Mouse (Mus musculus) heart, embryonic 13.5 days (tissue): ENCODE data around the gene Diaph3. TPM values are rescaled to one million over a fixed set of nuclear protein-coding genes. Genes with fewer than 3 reads are reported as not detected.
A peak's percentile ranks its signal among the peaks of the same experiment; 100 is the strongest.

Source experiments
- ATAC-seq: fragments of 200-750 bp; cut with Nextera tagmentation; 2 replicates; pipeline ENCODE4 v1.8.0; 2017; ENCODE audit warnings: moderate TSS enrichment; ENCODE audit not compliant: insufficient number of reproducible peaks, low FRiP score, low TSS enrichment; ENCODE audit errors: extremely low read depth
- H3K27ac ChIP-seq: fragments of 300-500 bp; sonication (generic); replicated peaks from 2 replicates; pipeline ENCODE4 v1.5.1; 2015; ENCODE audit warnings: moderate library complexity, mild to moderate bottlenecking, inconsistent platforms
- H3K27me3 ChIP-seq: fragments of 300-500 bp; sonication (generic); replicated peaks from 2 replicates; pipeline ENCODE4 v1.6.1; 2015; ENCODE audit warnings: mild to moderate bottlenecking, inconsistent platforms
- H3K36me3 ChIP-seq: fragments of 300-500 bp; sonication (generic); 2 replicates; pipeline ENCODE4 v1.6.1; 2015; ENCODE audit warnings: mild to moderate bottlenecking, inconsistent platforms
- H3K4me1 ChIP-seq: fragments of 300-500 bp; sonication (generic); 2 replicates; pipeline ENCODE4 v1.6.1; 2015; ENCODE audit warnings: inconsistent platforms
- H3K4me2 ChIP-seq: fragments of 300-500 bp; sonication (generic); 2 replicates; pipeline ENCODE4 v1.6.1; 2015; ENCODE audit warnings: inconsistent platforms, mild to moderate bottlenecking, moderate library complexity
- H3K4me3 ChIP-seq: fragments of 300-500 bp; sonication (generic); 2 replicates; pipeline ENCODE4 v1.5.1; 2015; ENCODE audit warnings: moderate library complexity, mild to moderate bottlenecking, inconsistent platforms
- H3K9ac ChIP-seq: fragments of 300-500 bp; sonication (generic); 2 replicates; pipeline ENCODE4 v1.6.1; 2015; ENCODE audit warnings: inconsistent platforms, mild to moderate bottlenecking, moderate library complexity
- H3K9me3 ChIP-seq: fragments of 300-500 bp; sonication (generic); 2 replicates; pipeline ENCODE4 v1.6.1; 2016; ENCODE audit warnings: inconsistent platforms
- WGBS: fragments of 180-500 bp; shearing (Covaris S2); methylation state at CpG from one replicate; pipeline ENCODE4 v1.1.7; 2015; ENCODE audit warnings: mixed read lengths; 5-methylcytosine and 5-hydroxymethylcytosine counted together
- polyA plus RNA-seq: library from polyadenylated mRNA; unstranded; fragments of >200 nt; fragmentation: Nextera tagmentation; extraction: Ambion mirVana; gene quantifications from 2 replicates; pipeline ENCODE4 v1.2.1, GENCODE M21; 2015

Diaph3 gene
- polyA plus RNA-seq = 10.1 and 11.2 TPM in 2 replicates

DNA sequence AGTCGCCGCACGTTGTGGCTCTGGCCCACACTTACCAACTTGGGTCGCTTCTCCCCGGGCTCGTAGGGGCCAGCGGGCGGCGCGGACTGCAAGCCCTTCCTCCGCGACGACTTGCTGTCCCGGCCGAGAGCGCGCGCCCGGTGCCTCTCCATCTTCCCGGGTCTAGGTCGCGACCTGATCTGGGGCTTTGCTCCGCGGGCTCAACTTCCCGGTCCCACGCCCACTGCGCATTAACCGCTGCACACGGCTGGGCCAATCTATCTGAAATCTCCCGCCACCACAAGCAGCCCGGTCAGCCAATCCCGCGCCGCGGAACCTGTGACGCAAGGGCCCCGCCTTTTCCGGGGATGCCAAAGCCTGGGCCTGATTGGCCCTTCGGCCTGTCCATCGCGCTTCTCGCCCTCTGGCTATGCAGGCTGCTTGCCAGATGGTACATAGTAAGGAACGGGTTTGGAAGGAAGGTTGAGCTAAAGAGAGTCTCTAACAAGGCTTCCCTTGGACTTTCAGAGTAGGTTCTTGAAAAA lies at the start of gene Diaph3:
Gene Diaph3 (minus strand): TSS at position 273 of the 524 bp plus-strand sequence.
- peak; percentile 96 for ATAC-seq
- peaks cover 7% of the 10 kb centered on the region; the same call in 1 of the 2 replicates for H3K36me3 ChIP-seq
- peak within 1 kb of the TSS; percentile 84 for H3K4me2 ChIP-seq
- peak within 1 kb of the TSS; percentile 67 for H3K27ac ChIP-seq
- H3K9me3 ChIP-seq = no peaks in the 10 kb centered on the region
- H3K4me1 ChIP-seq = peaks cover 14% of the 10 kb centered on the region
- WGBS = under 1% methylated on average over 43 of the region's 43 CpGs
- peak within 1 kb of the TSS; percentile 76 for H3K4me3 ChIP-seq
- H3K27me3 ChIP-seq = no peaks in the 10 kb centered on the region
- H3K9ac ChIP-seq = peak within 1 kb of the TSS; percentile 90

DNA sequence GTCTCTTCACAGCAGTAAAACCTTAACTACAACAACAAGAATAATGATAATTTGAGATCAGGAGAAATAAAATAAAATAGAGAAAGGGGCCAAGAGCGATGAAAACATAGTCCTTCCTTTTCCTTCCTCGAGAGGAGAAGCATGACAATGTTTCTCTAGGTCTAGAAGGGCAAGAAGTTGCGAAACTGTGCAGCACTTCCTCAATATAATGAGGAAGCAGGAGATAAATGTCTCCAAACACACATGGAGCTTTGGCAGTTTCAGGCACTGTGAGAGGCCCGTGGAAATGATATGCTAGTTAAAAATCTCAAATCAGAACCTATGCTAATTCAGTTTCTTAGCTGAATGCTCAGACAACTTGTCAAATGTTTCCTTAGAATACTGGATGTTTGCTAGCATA lies 49.6 kb upstream of the Diaph3 start:
- H3K4me2 ChIP-seq = no peak overlapping the region
- 56% methylated on average over 4 of the region's 4 CpGs for WGBS

DNA sequence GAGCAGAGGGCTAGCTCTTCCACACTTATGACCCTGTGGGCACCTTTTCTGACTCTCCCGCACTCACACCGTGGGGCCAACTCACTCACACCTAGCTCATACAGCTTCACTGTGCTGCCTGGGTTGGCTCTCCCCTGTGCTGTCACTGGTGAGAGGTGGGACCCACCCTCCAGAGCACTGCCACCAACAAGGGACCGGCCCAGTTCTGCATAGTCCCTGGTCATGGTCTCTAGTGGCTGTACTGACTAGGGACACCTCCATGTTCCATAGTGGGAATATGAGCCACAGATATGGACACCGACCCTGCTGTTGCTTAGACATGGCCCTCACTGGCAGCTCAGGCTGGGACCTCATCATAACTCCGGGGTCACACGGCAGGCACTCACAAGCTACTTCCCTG lies 30.5 kb upstream of the Diaph3 start:
- ATAC-seq = no peak

More for the DNA sequence above, 49.6 kb upstream of the Diaph3 start:
- Histone ChIP-seq H3K9ac (no peak overlapping the region), H3K36me3 (no peaks in the 10 kb centered on the region), H3K27me3 (no peaks in the 10 kb centered on the region), H3K27ac (no peak overlapping the region), H3K4me3 (no peak overlapping the region), H3K9me3 (no peaks in the 10 kb centered on the region), H3K4me1 (no peaks in the 10 kb centered on the region)
- ATAC-seq = no peak

DNA sequence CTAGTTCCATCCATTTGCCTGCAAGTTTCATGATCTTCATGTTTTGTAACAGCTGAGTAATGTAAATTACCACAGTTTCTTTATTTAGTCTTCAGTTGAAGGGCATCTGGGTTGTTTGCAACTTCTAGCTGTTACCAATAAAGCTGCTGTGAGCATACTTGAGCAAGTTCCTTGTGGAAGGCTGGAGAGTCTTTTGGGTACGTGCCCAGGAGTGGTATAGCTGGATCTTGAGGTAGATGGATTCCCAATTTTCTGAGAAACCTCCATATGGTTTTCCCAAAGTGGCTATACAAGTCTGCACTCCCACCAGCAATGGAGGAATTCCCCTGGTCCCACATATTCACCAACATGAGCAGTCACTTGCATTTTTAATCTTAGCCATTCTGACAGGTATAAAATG lies 28.1 kb upstream of the Diaph3 start:
- no peaks in the 10 kb centered on the region for H3K36me3 ChIP-seq
- no peak for ATAC-seq
- no peak overlapping the region for H3K4me2 ChIP-seq
- no peaks in the 10 kb centered on the region for H3K27me3 ChIP-seq
- H3K9ac ChIP-seq = no peak overlapping the region
- no peak overlapping the region for H3K27ac ChIP-seq
- no peaks in the 10 kb centered on the region for H3K4me1 ChIP-seq
- H3K9me3 ChIP-seq = no peaks in the 10 kb centered on the region
- no peak overlapping the region for H3K4me3 ChIP-seq
- 48% methylated on average over 1 of the region's 1 CpGs for WGBS

More for the DNA sequence above, 30.5 kb upstream of the Diaph3 start:
- Histone ChIP-seq H3K4me1 (no peaks in the 10 kb centered on the region), H3K9ac (no peak overlapping the region), H3K27ac (no peak overlapping the region), H3K4me2 (no peak overlapping the region), H3K4me3 (no peak overlapping the region), H3K9me3 (no peaks in the 10 kb centered on the region), H3K27me3 (no peaks in the 10 kb centered on the region), H3K36me3 (no peaks in the 10 kb centered on the region)
- 87% methylated on average over 6 of the region's 6 CpGs for WGBS

DNA sequence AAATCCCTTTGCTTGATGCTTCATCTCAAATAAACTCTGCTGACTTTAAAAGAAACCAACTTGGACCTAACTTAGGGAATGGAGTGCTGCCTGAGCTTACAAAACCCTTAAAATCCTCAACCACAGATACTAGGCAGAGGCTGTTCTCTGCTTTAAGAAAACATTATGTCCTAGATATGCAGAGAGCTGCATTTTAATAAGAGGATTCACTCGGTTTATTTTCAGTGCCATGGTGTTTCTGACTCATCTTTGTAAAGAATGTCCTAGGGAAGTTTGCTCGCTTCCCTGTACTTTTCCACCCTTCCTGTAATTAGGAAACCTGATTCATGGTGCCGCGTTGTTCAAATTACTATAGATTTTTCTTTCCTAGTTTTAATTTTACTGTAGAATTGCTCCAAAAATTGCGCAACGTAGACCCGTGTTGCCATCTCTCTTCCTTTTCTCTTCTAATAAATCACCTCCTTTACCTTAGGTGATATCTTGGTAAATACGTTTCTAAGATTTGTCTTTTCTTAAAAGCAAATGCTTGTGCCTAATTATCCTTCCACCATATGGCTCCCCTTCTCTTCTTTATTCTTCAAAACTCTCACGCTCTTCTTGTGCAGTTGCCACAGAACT lies 14.7 kb upstream of the Diaph3 start:
- H3K27me3 ChIP-seq = no peaks in the 10 kb centered on the region
- H3K4me3 ChIP-seq = no peak overlapping the region

DNA sequence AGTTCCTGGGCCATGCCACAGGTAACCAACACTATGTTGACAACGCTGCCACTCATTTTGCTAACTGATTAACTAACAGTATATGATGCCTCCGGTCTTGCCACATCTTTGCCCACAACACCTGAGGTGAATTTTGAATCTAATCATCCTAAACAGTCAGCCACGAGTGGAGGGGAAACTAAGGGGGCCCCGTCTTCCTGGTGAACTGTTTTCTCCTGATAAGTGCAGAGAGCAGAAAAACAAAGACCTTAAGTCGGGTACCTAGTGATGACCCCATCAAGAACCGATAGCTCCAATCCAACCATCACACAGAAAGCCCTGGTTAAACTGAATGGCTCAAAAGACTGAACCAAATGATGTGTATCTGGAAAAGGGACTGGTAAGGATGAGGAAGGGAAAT lies 8.6 kb upstream of the Diaph3 start:
- WGBS = 67% methylated on average over 6 of the region's 6 CpGs
- Histone ChIP-seq H3K36me3 (no peaks in the 10 kb centered on the region), H3K4me1 (no peaks in the 10 kb centered on the region), H3K4me3 (no peak overlapping the region), H3K27ac (no peak overlapping the region), H3K27me3 (no peaks in the 10 kb centered on the region), H3K9me3 (no peaks in the 10 kb centered on the region), H3K4me2 (no peak overlapping the region), H3K9ac (no peak overlapping the region)
- ATAC-seq = no peak

More for the DNA sequence above, 14.7 kb upstream of the Diaph3 start:
- Histone ChIP-seq H3K4me2 (no peak overlapping the region), H3K9me3 (no peaks in the 10 kb centered on the region), H3K36me3 (no peaks in the 10 kb centered on the region), H3K27ac (no peak overlapping the region), H3K9ac (no peak overlapping the region), H3K4me1 (no peaks in the 10 kb centered on the region)
- 77% methylated on average over 9 of the region's 9 CpGs for WGBS
- no peak for ATAC-seq

DNA sequence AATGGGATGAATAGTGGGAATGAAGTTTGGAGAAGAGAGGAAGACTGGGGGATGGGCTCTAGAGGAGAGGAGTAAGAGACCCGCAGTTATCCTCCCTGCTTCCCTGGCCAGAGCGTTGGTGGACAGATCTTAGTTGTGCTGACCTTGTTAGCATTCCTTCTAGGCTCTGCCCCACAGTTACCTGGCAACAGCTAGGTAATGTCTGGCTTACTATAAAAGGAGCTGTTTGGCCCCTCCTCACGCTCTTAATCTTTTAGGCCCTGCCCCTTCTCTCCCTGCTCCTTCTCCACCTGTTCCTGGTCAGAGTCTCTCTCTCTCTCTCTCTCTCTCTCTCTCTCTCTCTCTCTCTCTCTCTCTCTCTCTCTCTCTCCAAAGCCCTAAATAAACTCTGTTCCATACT lies 5.7 kb upstream of the Diaph3 start:
- H3K4me3 ChIP-seq = no peak overlapping the region
- no peak overlapping the region for H3K4me2 ChIP-seq
- H3K9ac ChIP-seq = no peak overlapping the region
- peaks cover 1% of the 10 kb centered on the region; the same call in 1 of the 2 replicates for H3K4me1 ChIP-seq
- H3K36me3 ChIP-seq = no peaks in the 10 kb centered on the region
- no peaks in the 10 kb centered on the region for H3K27me3 ChIP-seq
- ATAC-seq = no peak
- H3K27ac ChIP-seq = no peak overlapping the region
- H3K9me3 ChIP-seq = no peaks in the 10 kb centered on the region
- 30% methylated on average over 3 of the region's 3 CpGs for WGBS

- Histone ChIP-seq H3K27ac (no peak overlapping the region), H3K4me2 (no peak overlapping the region), H3K9me3 (no peaks in the 10 kb centered on the region), H3K4me1 (peaks cover 6% of the 10 kb centered on the region; the same call in 1 of the 2 replicates), H3K9ac (no peak overlapping the region), H3K4me3 (no peak overlapping the region), H3K36me3 (no peaks in the 10 kb centered on the region), H3K27me3 (no peaks in the 10 kb centered on the region)
- 78% methylated on average over 3 of the region's 3 CpGs for WGBS
- no peak for ATAC-seq
These were observed 4.3 kb upstream of the Diaph3 start for GRCm38 (mm10) chr14:87145351-87145750.

- peak overlapping the region; percentile 53; the same call in 1 of the 2 replicates for H3K27ac ChIP-seq
- WGBS = 75% methylated on average over 11 of the region's 11 CpGs
- no peaks in the 10 kb centered on the region for H3K27me3 ChIP-seq
- no peaks in the 10 kb centered on the region for H3K9me3 ChIP-seq
- H3K36me3 ChIP-seq = peaks cover 7% of the 10 kb centered on the region; the same call in 1 of the 2 replicates
- peak overlapping the region; percentile 75; the same call in 1 of the 2 replicates for H3K9ac ChIP-seq
- peak overlapping the region; percentile 84 for H3K4me2 ChIP-seq
- ATAC-seq = no peak
- H3K4me3 ChIP-seq = peak overlapping the region; percentile 76
- H3K4me1 ChIP-seq = peaks cover 14% of the 10 kb centered on the region
These were observed 742 bp upstream of the Diaph3 start for GRCm38 (mm10) chr14:87141777-87142176.

DNA sequence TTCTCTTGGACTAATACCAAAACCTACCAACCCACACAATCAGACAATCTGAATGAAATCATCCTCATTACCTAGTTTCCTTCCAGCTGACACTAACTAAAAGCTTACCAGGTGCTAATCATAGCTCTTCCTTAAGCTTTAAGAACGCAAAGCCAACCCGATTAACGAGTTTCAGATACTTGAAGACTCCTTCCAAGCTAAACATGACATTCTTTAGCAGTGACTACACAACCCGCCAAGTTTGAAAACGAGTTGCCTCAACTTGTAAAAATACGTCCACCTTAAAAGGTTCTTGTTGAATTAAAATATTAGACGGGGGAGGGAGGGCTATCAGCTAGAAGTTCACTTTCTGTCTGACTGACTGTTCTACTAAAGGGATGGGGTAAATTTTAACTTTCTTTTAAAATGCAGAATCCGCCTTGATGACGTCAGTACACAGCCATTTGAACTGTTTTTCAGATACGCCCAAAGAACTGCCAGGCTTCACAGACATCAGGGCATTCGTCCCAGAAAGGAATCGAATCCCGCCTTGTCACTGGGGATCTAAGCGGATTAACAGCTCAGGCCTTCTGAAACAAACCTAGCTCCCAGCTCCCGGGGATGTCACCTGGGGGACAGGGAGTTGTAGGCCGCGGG lies 590 bp downstream of the Diaph3 start:
- peaks cover 14% of the 10 kb centered on the region for H3K4me1 ChIP-seq
- 1% methylated on average over 17 of the region's 17 CpGs for WGBS
- H3K4me2 ChIP-seq = peak overlapping the region; percentile 84
- H3K9me3 ChIP-seq = no peaks in the 10 kb centered on the region
- no peaks in the 10 kb centered on the region for H3K27me3 ChIP-seq
- peak overlapping the region; percentile 67 for H3K27ac ChIP-seq
- peak overlapping the region; percentile 90 for H3K9ac ChIP-seq
- ATAC-seq = 0 out of 2 replicates have a peak, but pooled peaks have one; percentile 21
- H3K4me3 ChIP-seq = peak overlapping the region; percentile 76
- H3K36me3 ChIP-seq = peaks cover 7% of the 10 kb centered on the region; the same call in 1 of the 2 replicates

- Histone ChIP-seq H3K4me3 (no peak overlapping the region), H3K36me3 (peaks cover 5% of the 10 kb centered on the region; the same call in 1 of the 2 replicates), H3K4me2 (no peak overlapping the region), H3K9me3 (no peaks in the 10 kb centered on the region), H3K27ac (no peak overlapping the region), H3K4me1 (peaks cover 4% of the 10 kb centered on the region; the same call in 1 of the 2 replicates), H3K27me3 (no peaks in the 10 kb centered on the region), H3K9ac (no peak overlapping the region)
- 85% methylated on average over 6 of the region's 6 CpGs for WGBS
- ATAC-seq = no peak
These were observed 14.9 kb downstream of the Diaph3 start for GRCm38 (mm10) chr14:87126076-87126639.
